Mouse (Mus musculus): Measurements from ENCODE around the gene Fbxo44. TPM values are rescaled to one million over a fixed set of nuclear protein-coding genes. Genes with fewer than 3 reads are reported as not detected.
"Not testable (repeated sequence)": the region's sequence is repeated elsewhere in the genome, so short reads cannot be mapped to it uniquely, and the experiment has no call there.

Fbxo44 gene
- polyA plus RNA-seq (2015; fragmentation: Nextera tagmentation; extraction: Ambion mirVana): 93.3 and 97.6 TPM in 2 replicates

- ATAC-seq (replicated peaks): peak; percentile 77
- under 1% methylated on average over 43 of the region's 43 CpGs for WGBS
Measured at GRCm38 (mm10) chr4:148160436-148161390, at the start of gene Fbxo44, which contains the start of gene Fbxo2. Gene Fbxo44, minus strand, starts transcription at chr4:148160482. Gene Fbxo2, plus strand, starts transcription at chr4:148160621.

GRCm38 (mm10) chr4:148204873-148205232 is 44.6 kb upstream of the Fbxo44 start:
- 27% methylated on average over 6 of the region's 6 CpGs for WGBS
- Histone ChIP-seq H3K9me3 (no peaks in the 10 kb centered on the region), H3K27me3 (replicated peaks) (no peaks in the 10 kb centered on the region; the same call in 1 of the 2 replicates), H3K4me3 (no peak overlapping the region), H3K36me3 (replicated peaks) (no peaks in the 10 kb centered on the region), H3K9ac (no peak overlapping the region), H3K4me1 (peaks cover 10% of the 10 kb centered on the region; the same call in 1 of the 2 replicates), H3K4me2 (no peak overlapping the region), H3K27ac (no peak overlapping the region; the same call in 1 of the 2 replicates)
- no peak; the same call in 1 of the 2 replicates for ATAC-seq (replicated peaks)

More at GRCm38 (mm10) chr4:148160436-148161390, at the start of gene Fbxo44, which contains the start of gene Fbxo2:
- Histone ChIP-seq H3K27me3 (replicated peaks) (peaks cover 44% of the 10 kb centered on the region), H3K4me2 (peak within 1 kb of the TSS; percentile 94), H3K9ac (peak within 1 kb of the TSS; percentile 84), H3K4me3 (peak within 1 kb of the TSS; percentile 79), H3K36me3 (replicated peaks) (peaks cover 13% of the 10 kb centered on the region), H3K27ac (peak within 1 kb of the TSS; percentile 90), H3K9me3 (no peaks in the 10 kb centered on the region), H3K4me1 (peaks cover 47% of the 10 kb centered on the region)

GRCm38 (mm10) chr4:148204061-148204872 is 44.0 kb upstream of the Fbxo44 start:
- no peak; the same call in 1 of the 2 replicates for ATAC-seq (replicated peaks)
- Histone ChIP-seq H3K36me3 (replicated peaks) (no peaks in the 10 kb centered on the region), H3K9ac (no peak overlapping the region), H3K27ac (peak overlapping the region; percentile 24; the same call in 1 of the 2 replicates), H3K4me3 (no peak overlapping the region), H3K9me3 (no peaks in the 10 kb centered on the region), H3K27me3 (replicated peaks) (no peaks in the 10 kb centered on the region; the same call in 1 of the 2 replicates), H3K4me1 (peaks cover 10% of the 10 kb centered on the region; the same call in 1 of the 2 replicates), H3K4me2 (no peak overlapping the region)
- WGBS: 37% methylated on average over 15 of the region's 15 CpGs

- no peak overlapping the region for H3K9ac ChIP-seq
- 96% methylated on average over 2 of the region's 2 CpGs for WGBS
- H3K36me3 ChIP-seq (replicated peaks): no peaks in the 10 kb centered on the region
- H3K4me3 ChIP-seq: no peak overlapping the region
- H3K4me2 ChIP-seq: no peak overlapping the region
- H3K4me1 ChIP-seq: peaks cover 13% of the 10 kb centered on the region
- no peaks in the 10 kb centered on the region; the same call in 1 of the 2 replicates for H3K27me3 ChIP-seq (replicated peaks)
- no peaks in the 10 kb centered on the region for H3K9me3 ChIP-seq
- no peak for ATAC-seq (replicated peaks)
- H3K27ac ChIP-seq: no peak overlapping the region
Measured at GRCm38 (mm10) chr4:148203557-148203956, 43.3 kb upstream of the Fbxo44 start.

- Histone ChIP-seq H3K27me3 (replicated peaks) (no peaks in the 10 kb centered on the region; the same call in 1 of the 2 replicates), H3K27ac (no peak overlapping the region), H3K9me3 (no peaks in the 10 kb centered on the region), H3K4me2 (no peak overlapping the region), H3K4me1 (peaks cover 6% of the 10 kb centered on the region), H3K36me3 (replicated peaks) (no peaks in the 10 kb centered on the region), H3K9ac (no peak overlapping the region), H3K4me3 (no peak overlapping the region)
- no peak for ATAC-seq (replicated peaks)
- 29% methylated on average over 10 of the region's 10 CpGs for WGBS
Measured at GRCm38 (mm10) chr4:148198721-148199120, 38.4 kb upstream of the Fbxo44 start.

GRCm38 (mm10) chr4:148194400-148194799 is 34.1 kb upstream of the Fbxo44 start:
- Histone ChIP-seq H3K4me3 (no peak overlapping the region), H3K4me1 (peaks cover 24% of the 10 kb centered on the region), H3K4me2 (no peak overlapping the region), H3K36me3 (replicated peaks) (no peaks in the 10 kb centered on the region), H3K27ac (no peak overlapping the region), H3K9me3 (no peaks in the 10 kb centered on the region), H3K9ac (no peak overlapping the region), H3K27me3 (replicated peaks) (no peaks in the 10 kb centered on the region)
- ATAC-seq (replicated peaks): no peak

GRCm38 (mm10) chr4:148192707-148193245 is 32.5 kb upstream of the Fbxo44 start:
- ATAC-seq (replicated peaks): no peak
- H3K9ac ChIP-seq: no peak overlapping the region
- WGBS: 30% methylated on average over 11 of the region's 11 CpGs

GRCm38 (mm10) chr4:148188767-148189166 is 28.5 kb upstream of the Fbxo44 start:
- peaks cover 23% of the 10 kb centered on the region for H3K4me1 ChIP-seq
- not testable (repeated sequence) for H3K9ac ChIP-seq; H3K4me2 ChIP-seq; ATAC-seq (replicated peaks); H3K27ac ChIP-seq; H3K36me3 ChIP-seq (replicated peaks); H3K4me3 ChIP-seq; H3K27me3 ChIP-seq (replicated peaks); H3K9me3 ChIP-seq
- 84% methylated on average over 1 of the region's 1 CpGs for WGBS

More at GRCm38 (mm10) chr4:148192707-148193245, 32.5 kb upstream of the Fbxo44 start:
- H3K4me3 ChIP-seq: no peak overlapping the region
- no peaks in the 10 kb centered on the region for H3K27me3 ChIP-seq (replicated peaks)
- peaks cover 18% of the 10 kb centered on the region for H3K4me1 ChIP-seq
- no peaks in the 10 kb centered on the region for H3K36me3 ChIP-seq (replicated peaks)
- peak overlapping the region; percentile 24; the same call in 1 of the 2 replicates for H3K4me2 ChIP-seq
- no peaks in the 10 kb centered on the region for H3K9me3 ChIP-seq
- H3K27ac ChIP-seq: peak overlapping the region; percentile 32

GRCm38 (mm10) chr4:148185819-148186218 is 25.5 kb upstream of the Fbxo44 start:
- no peak overlapping the region for H3K4me3 ChIP-seq
- no peak for ATAC-seq (replicated peaks)
- H3K4me2 ChIP-seq: no peak overlapping the region
- no peak overlapping the region for H3K27ac ChIP-seq
- H3K27me3 ChIP-seq (replicated peaks): no peaks in the 10 kb centered on the region
- H3K9ac ChIP-seq: no peak overlapping the region
- no peaks in the 10 kb centered on the region for H3K36me3 ChIP-seq (replicated peaks)
- no peaks in the 10 kb centered on the region for H3K9me3 ChIP-seq
- peaks cover 6% of the 10 kb centered on the region for H3K4me1 ChIP-seq
- 66% methylated on average over 4 of the region's 4 CpGs for WGBS

GRCm38 (mm10) chr4:148184564-148184963 is 24.3 kb upstream of the Fbxo44 start:
- peak; percentile 21; the same call in 1 of the 2 replicates for ATAC-seq (replicated peaks)
- Histone ChIP-seq H3K9ac (no peak overlapping the region), H3K27me3 (replicated peaks) (no peaks in the 10 kb centered on the region), H3K27ac (no peak overlapping the region), H3K36me3 (replicated peaks) (no peaks in the 10 kb centered on the region), H3K9me3 (no peaks in the 10 kb centered on the region), H3K4me3 (no peak overlapping the region), H3K4me2 (no peak overlapping the region), H3K4me1 (peaks cover 5% of the 10 kb centered on the region)
- WGBS: 20% methylated on average over 9 of the region's 9 CpGs

- Histone ChIP-seq H3K4me2 (no peak overlapping the region), H3K9ac (no peak overlapping the region), H3K27me3 (replicated peaks) (peaks cover 7% of the 10 kb centered on the region), H3K36me3 (replicated peaks) (no peaks in the 10 kb centered on the region), H3K27ac (peak overlapping the region; percentile 44; the same call in 1 of the 2 replicates), H3K4me1 (peaks cover 5% of the 10 kb centered on the region), H3K4me3 (no peak overlapping the region), H3K9me3 (no peaks in the 10 kb centered on the region)
- ATAC-seq (replicated peaks): no peak
- WGBS: 25% methylated on average over 8 of the region's 8 CpGs
Measured at GRCm38 (mm10) chr4:148182363-148182762, 22.1 kb upstream of the Fbxo44 start.

Measured in midbrain, embryonic 15.5 days (tissue).